9 mouse cellular contexts compared by ENCODE assay signal in the genomic region with DNA sequence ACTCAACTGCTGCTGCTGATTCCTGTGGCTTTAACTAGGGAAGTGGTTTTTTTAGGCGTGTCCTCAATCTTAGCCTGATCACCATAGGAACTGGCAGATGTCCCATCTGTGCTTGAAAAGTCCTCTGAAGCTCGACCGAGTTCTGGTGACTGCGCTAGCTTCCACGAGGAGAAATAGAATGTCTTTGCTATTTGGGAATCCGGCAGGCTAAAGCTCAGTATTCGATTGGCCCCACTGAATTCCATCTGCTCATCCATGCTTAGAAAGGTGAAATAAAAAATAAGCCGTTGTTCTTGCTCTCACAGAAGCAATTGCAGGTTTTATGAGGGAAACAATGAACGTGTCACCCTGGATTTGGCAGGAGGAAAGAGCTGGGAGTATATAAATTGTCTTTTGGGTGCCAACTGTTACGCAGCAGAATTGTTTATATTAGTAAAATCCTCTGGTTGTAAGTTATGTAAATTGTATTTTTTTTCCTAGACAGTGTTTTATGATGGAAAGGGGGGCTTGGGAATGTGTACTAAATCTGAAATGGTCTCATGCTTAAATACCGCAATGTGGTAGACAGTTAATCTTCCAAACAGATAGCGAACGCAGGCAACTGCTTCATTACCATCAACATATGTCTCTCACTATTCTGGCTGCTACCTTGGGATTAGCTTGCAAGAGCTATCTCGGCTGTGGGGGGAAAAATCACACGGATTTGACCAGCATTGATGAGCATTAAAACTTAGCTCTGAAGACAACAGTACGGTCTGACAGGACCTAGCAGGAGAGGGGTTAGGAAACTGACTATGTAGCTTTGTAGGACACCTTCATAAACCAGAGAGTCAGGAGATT.
DNase-seq lines count a peak whose midpoint lies in the region; ATAC-seq and TF ChIP-seq lines count a peak whose summit lies in the region.
"Had no signal": no experiment of that assay in that cellular context is flagged by ENCODE, and none has a peak within 500 bp of the region (broad histone marks: within the 10 kb centered on the region; RNA-seq: fewer than 3 reads in every experiment).

No protein-coding gene starts in this region.

- H3K4me2 ChIP-seq in intestine, postnatal 0 days (replicated peaks; ENCODE audit: low read depth) = peak overlapping the region; percentile 32; the same call in 1 of the 2 replicates
- no peak overlapping the region for H3K4me2 ChIP-seq in liver, embryonic 11.5 days

- WGBS in intestine, postnatal 0 days = 53% methylated on average over 16 of the region's 16 CpGs
- WGBS in liver, embryonic 11.5 days = 68% methylated on average over 16 of the region's 16 CpGs

- H3K27ac ChIP-seq in gastrocnemius, adult 2 months = no peak overlapping the region
- H3K27ac ChIP-seq in intestine, postnatal 0 days (ENCODE audit: low read depth, low read length) = no peak overlapping the region
- peak overlapping the region; percentile 73; the same call in 1 of the 2 replicates for H3K27ac ChIP-seq in left cerebral cortex, adult 2 months
- no peak overlapping the region for H3K27ac ChIP-seq in liver, embryonic 11.5 days (ENCODE audit: low read depth, low read length)

- DNase-seq in gastrocnemius, adult 18-20 months (ENCODE audit: low spot score) = peak; percentile 9
- no peak for DNase-seq in gastrocnemius, adult 2 months
- DNase-seq in brain, embryonic 14.5 days (ENCODE audit: low read depth) = peak; percentile 79
- peak; percentile 11 to 16 for DNase-seq in left cerebral cortex, adult 2 months (ENCODE audit: extremely low spot score in 1 of 2, low spot score in 2 of 2)
- peak; percentile 13 for DNase-seq in skeletal muscle tissue, adult 2 months (ENCODE audit: low read depth, low spot score)
- DNase-seq in liver, embryonic 11.5 days (ENCODE audit: low spot score) = no peak
- DNase-seq in thymus, postnatal 36 days = no peak

- H3K9ac ChIP-seq in intestine, postnatal 0 days (ENCODE audit: low read depth, low read length) = no peak overlapping the region
- H3K9ac ChIP-seq in liver, embryonic 11.5 days (ENCODE audit: low read depth, low read length) = no peak overlapping the region

- no peak for TF ChIP-seq POLR2A in brain, embryonic 14.5 days (IDR thresholded peaks at IDR 0.05; ENCODE audit: borderline replicate concordance, extremely low read depth, insufficient read depth, insufficient read length, poor library complexity, severe bottlenecking)

- H3K4me1 ChIP-seq in intestine, postnatal 0 days (replicated peaks; ENCODE audit: control insufficient read depth, insufficient read depth, low read length) = no peaks in the 10 kb centered on the region
- H3K4me1 ChIP-seq in liver, embryonic 11.5 days (replicated peaks; ENCODE audit: control insufficient read depth, insufficient read depth, low read length) = no peaks in the 10 kb centered on the region

- H3K36me3 ChIP-seq in intestine, postnatal 0 days (ENCODE audit: control insufficient read depth, insufficient read depth) = no peaks in the 10 kb centered on the region
- H3K36me3 ChIP-seq in liver, embryonic 11.5 days (ENCODE audit: control insufficient read depth, insufficient read depth, low read length) = no peaks in the 10 kb centered on the region

- ATAC-seq in intestine, postnatal 0 days = no peak
- no peak for ATAC-seq in liver, embryonic 11.5 days (replicated peaks; ENCODE audit: low FRiP score)

- H3K27me3 ChIP-seq in intestine, postnatal 0 days (replicated peaks; ENCODE audit: control insufficient read depth, insufficient read depth, low read length) = no peaks in the 10 kb centered on the region
- no peaks in the 10 kb centered on the region for H3K27me3 ChIP-seq in liver, embryonic 11.5 days (replicated peaks; ENCODE audit: control insufficient read depth, insufficient read depth, low read length)
- H3K27me3 ChIP-seq: CH12.LX had no signal

- TF ChIP-seq CTCF in gastrocnemius, adult 2 months (IDR thresholded peaks at IDR 0.05) = no peak
- no peak for TF ChIP-seq CTCF in brain, embryonic 14.5 days (IDR thresholded peaks at IDR 0.05; ENCODE audit: borderline replicate concordance, extremely low read depth, insufficient read depth, insufficient read length)
- TF ChIP-seq CTCF in intestine, postnatal 0 days (IDR thresholded peaks at IDR 0.05; ENCODE audit: low read depth) = no peak
- TF ChIP-seq CTCF in left cerebral cortex, adult 2 months (IDR thresholded peaks at IDR 0.05) = no peak

- no peak overlapping the region for H3K4me3 ChIP-seq in gastrocnemius, adult 2 months
- H3K4me3 ChIP-seq in intestine, postnatal 0 days (ENCODE audit: low read depth, low read length) = no peak overlapping the region
- H3K4me3 ChIP-seq in left cerebral cortex, adult 2 months = peak overlapping the region; percentile 36
- no peak overlapping the region for H3K4me3 ChIP-seq in liver, embryonic 11.5 days (ENCODE audit: low read depth, low read length)

- intact Hi-C loops in gastrocnemius, adult 2 months (cut with DNase I) = no loop called here
- intact Hi-C loops in left cerebral cortex, adult 2 months (cut with DNase I) = no loop called here

- H3K9me3 ChIP-seq in intestine, postnatal 0 days (ENCODE audit: control insufficient read depth) = no peaks in the 10 kb centered on the region
- H3K9me3 ChIP-seq in liver, embryonic 11.5 days (ENCODE audit: control insufficient read depth, low read length) = no peaks in the 10 kb centered on the region

Comparison
In these comparisons a context has a peak if more than half of its experiments do, and no peak if none do; other contexts are left out.
1. DNase-seq: peak in gastrocnemius, adult 18-20 months (single experiment), brain, embryonic 14.5 days (single experiment), left cerebral cortex, adult 2 months (2 of 2) and skeletal muscle tissue, adult 2 months (single experiment); none in gastrocnemius, adult 2 months (single experiment), liver, embryonic 11.5 days (single experiment) and thymus, postnatal 36 days (0 of 2).